Mouse (Mus musculus): ENCODE data around the gene Tmtc1. TPM values are rescaled to one million over a fixed set of nuclear protein-coding genes. Genes with fewer than 3 reads are reported as not detected.

Tmtc1 gene
- 10.7 and 13.2 TPM in 2 replicates for total RNA-seq (2021)
- long read RNA-seq, experiment 1, partial matches to known transcripts = 1 of 4 reads
- long read RNA-seq, experiment 1, other reads (novel, unspliced or antisense) = 3 of 4 reads
- long read RNA-seq, experiment 2, partial matches to known transcripts = 0 of 1 reads
- long read RNA-seq, experiment 2, other reads (novel, unspliced or antisense) = 1 of 1 reads

- DNase-seq = peak; percentile 87
Measured at GRCm38 (mm10) chr6:148443726-148444701, at the start of gene Tmtc1. Gene Tmtc1 (minus strand): TSS chr6:148444389.

- DNase-seq = no peak
Measured at GRCm38 (mm10) chr6:148491849-148492248, 47.7 kb upstream of the Tmtc1 start.

- no peak for DNase-seq
Measured at GRCm38 (mm10) chr6:148486756-148487155, 42.6 kb upstream of the Tmtc1 start.

- peak; percentile 21 for DNase-seq
Measured at GRCm38 (mm10) chr6:148481894-148482293, 37.7 kb upstream of the Tmtc1 start.

- DNase-seq = no peak
Measured at GRCm38 (mm10) chr6:148479671-148480237, 35.6 kb upstream of the Tmtc1 start.

- DNase-seq = no peak
Measured at GRCm38 (mm10) chr6:148478350-148478749, 34.2 kb upstream of the Tmtc1 start.

- no peak for DNase-seq
Measured at GRCm38 (mm10) chr6:148472289-148472688, 28.1 kb upstream of the Tmtc1 start.

- DNase-seq = peak; percentile 46
Measured at GRCm38 (mm10) chr6:148467924-148468389, 23.8 kb upstream of the Tmtc1 start.

- peak; percentile 5 for DNase-seq
Measured at GRCm38 (mm10) chr6:148467170-148467921, 23.2 kb upstream of the Tmtc1 start.

GRCm38 (mm10) chr6:148459636-148460035 is 15.4 kb upstream of the Tmtc1 start:
- no peak for DNase-seq

- no peak for DNase-seq
Measured at GRCm38 (mm10) chr6:148455470-148455869, 11.3 kb upstream of the Tmtc1 start.

GRCm38 (mm10) chr6:148454740-148455139 is 10.6 kb upstream of the Tmtc1 start:
- no peak for DNase-seq

GRCm38 (mm10) chr6:148448151-148448550 is 4.0 kb upstream of the Tmtc1 start:
- no peak for DNase-seq

GRCm38 (mm10) chr6:148446113-148446512 is 1.9 kb upstream of the Tmtc1 start:
- no peak for DNase-seq

- no peak for DNase-seq
Measured at GRCm38 (mm10) chr6:148444796-148445195, 607 bp upstream of the Tmtc1 start.

- DNase-seq = peak; percentile 12
Measured at GRCm38 (mm10) chr6:148443291-148443725, 881 bp downstream of the Tmtc1 start.

- peak; percentile 32 for DNase-seq
Measured at GRCm38 (mm10) chr6:148442671-148443290, 1.4 kb downstream of the Tmtc1 start.

- no peak for DNase-seq
Measured at GRCm38 (mm10) chr6:148441871-148442270, 2.3 kb downstream of the Tmtc1 start.

GRCm38 (mm10) chr6:148439101-148439500 is 5.1 kb downstream of the Tmtc1 start:
- DNase-seq = no peak

- DNase-seq = no peak
Measured at GRCm38 (mm10) chr6:148437565-148437964, 6.6 kb downstream of the Tmtc1 start.

GRCm38 (mm10) chr6:148436441-148437001 is 7.7 kb downstream of the Tmtc1 start:
- peak; percentile 18 for DNase-seq
